Mouse (Mus musculus) heart, embryonic 14.5 days (tissue): Measurements from ENCODE around the gene Keap1. TPM values are rescaled to one million over a fixed set of nuclear protein-coding genes. Genes with fewer than 3 reads are reported as not detected.

Experiments
- ATAC-seq: fragments of 200-750 bp; cut with Nextera tagmentation; 2 replicates; pipeline ENCODE4 v1.8.0; 2017; ENCODE audit warnings: low read depth, moderate TSS enrichment; ENCODE audit not compliant: insufficient number of reproducible peaks, insufficient read depth, low FRiP score
- H3K27ac ChIP-seq, 2 experiments: fragments of 200-500 bp in 1 of 2; fragments of 300-500 bp in 1 of 2; sonication (generic) in 1 of 2; replicated peaks in 1 of 2; 2 replicates each; pipeline ENCODE4 v1.5.1; 2012 to 2014; ENCODE audit warnings: low read depth in 2 of 2, low read length in 2 of 2, control low read depth in 1 of 2, mild to moderate bottlenecking in 1 of 2, mixed read lengths in 1 of 2; ENCODE audit not compliant: control insufficient read depth in 1 of 2, insufficient read depth in 1 of 2
- H3K27me3 ChIP-seq: fragments of 300-500 bp; sonication (generic); 2 replicates; pipeline ENCODE4 v1.6.1; 2014; ENCODE audit warnings: mild to moderate bottlenecking, low read length, control low read depth; ENCODE audit not compliant: control insufficient read depth, insufficient read depth
- H3K36me3 ChIP-seq: fragments of 300-500 bp; sonication (generic); 2 replicates; pipeline ENCODE4 v1.6.1; 2014; ENCODE audit warnings: mild to moderate bottlenecking, control low read depth, low read length, mixed read lengths; ENCODE audit not compliant: control insufficient read depth, insufficient read depth
- H3K4me1 ChIP-seq, 2 experiments: fragments of 200-500 bp in 1 of 2; fragments of 300-500 bp in 1 of 2; sonication (generic) in 1 of 2; 2 replicates each; pipeline ENCODE4 v1.6.1; 2012 to 2014; ENCODE audit warnings: low read length in 2 of 2, control low read depth in 1 of 2, mixed read lengths in 1 of 2; ENCODE audit not compliant: control insufficient read depth in 2 of 2, insufficient read depth in 2 of 2
- H3K4me2 ChIP-seq: fragments of 300-500 bp; sonication (generic); 2 replicates; pipeline ENCODE4 v1.6.1; 2014; ENCODE audit warnings: mild to moderate bottlenecking, low read length
- H3K4me3 ChIP-seq, 2 experiments: fragments of 200-500 bp in 1 of 2; fragments of 300-500 bp in 1 of 2; sonication (generic) in 1 of 2; 2 replicates each; pipeline ENCODE4 v1.5.1; 2012 to 2014; ENCODE audit warnings: low read length in 2 of 2, mild to moderate bottlenecking in 2 of 2, control low read depth in 1 of 2, low read depth in 1 of 2, moderate library complexity in 1 of 2; ENCODE audit not compliant: control insufficient read depth in 1 of 2, insufficient read depth in 1 of 2
- H3K9ac ChIP-seq: fragments of 300-500 bp; sonication (generic); 2 replicates; pipeline ENCODE4 v1.6.1; 2014; ENCODE audit warnings: mild to moderate bottlenecking, low read length
- H3K9me3 ChIP-seq: fragments of 300-500 bp; sonication (generic); 2 replicates; pipeline ENCODE4 v1.6.1; 2016; ENCODE audit warnings: low read length, control low read depth; ENCODE audit not compliant: control insufficient read depth
- WGBS: fragments of 180-500 bp; shearing (Covaris S2); extraction: QIAGEN DNeasy Blood & Tissue Kit; methylation state at CpG from one replicate; pipeline ENCODE4 v1.1.7; 2014; 5-methylcytosine and 5-hydroxymethylcytosine counted together
- polyA plus RNA-seq: library from polyadenylated mRNA; unstranded; fragments of >200 nt; fragmentation: Nextera tagmentation; extraction: Ambion mirVana; gene quantifications from 2 replicates; pipeline ENCODE4 v1.2.1, GENCODE M21; 2014

The Keap1 gene
- polyA plus RNA-seq, 1 experiment from 2014 or later = 31.5 TPM

- Histone ChIP-seq H3K27ac (peak overlapping the region; percentile 75 to 82), H3K4me1 (peaks cover 5 to 16% of the 10 kb centered on the region in 2 experiments), H3K9ac (peak overlapping the region; percentile 47), H3K4me3 (peak overlapping the region; percentile 6 to 18; a peak in 3 of 4 replicates), H3K27me3 (no peaks in the 10 kb centered on the region), H3K9me3 (0 out of 2 replicates have a peak, but pooled peaks cover 2% of the 10 kb centered on the region), H3K4me2 (peak overlapping the region; percentile 54), H3K36me3 (no peaks in the 10 kb centered on the region)
- ATAC-seq = peak; percentile 89
- WGBS = 7% methylated on average over 21 of the region's 21 CpGs
Measured at GRCm38 (mm10) chr9:21220490-21221382, 18.4 kb downstream of the Keap1 start.

DNA sequence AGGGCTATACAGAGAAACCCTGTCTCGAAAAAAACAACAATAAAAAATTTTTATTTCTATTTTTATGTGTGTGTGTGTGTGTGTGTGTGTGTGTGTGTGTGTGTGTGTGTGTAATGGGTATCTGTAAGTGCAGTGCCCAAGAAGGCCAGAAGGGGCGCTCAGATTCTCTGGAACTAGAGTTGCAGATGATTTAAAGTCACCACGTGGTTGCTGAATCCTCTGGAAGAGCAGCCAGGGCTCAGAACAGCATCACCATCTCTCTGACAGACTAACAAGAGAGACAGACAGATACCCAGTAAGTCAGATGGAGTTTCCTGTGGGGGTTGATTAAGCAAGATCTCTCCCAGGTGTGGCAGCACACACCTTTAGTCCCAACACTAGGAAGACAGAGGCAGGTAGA, 19.3 kb downstream of the Keap1 start:
- Histone ChIP-seq H3K4me2 (no peak overlapping the region), H3K4me1 (peaks cover 3 to 11% of the 10 kb centered on the region in 2 experiments), H3K27ac (no peak overlapping the region), H3K36me3 (no peaks in the 10 kb centered on the region), H3K9ac (no peak overlapping the region), H3K27me3 (no peaks in the 10 kb centered on the region), H3K9me3 (0 out of 2 replicates have a peak, but pooled peaks cover 2% of the 10 kb centered on the region), H3K4me3 (no peak overlapping the region)
- 61% methylated on average over 3 of the region's 3 CpGs for WGBS
- no peak for ATAC-seq

DNA sequence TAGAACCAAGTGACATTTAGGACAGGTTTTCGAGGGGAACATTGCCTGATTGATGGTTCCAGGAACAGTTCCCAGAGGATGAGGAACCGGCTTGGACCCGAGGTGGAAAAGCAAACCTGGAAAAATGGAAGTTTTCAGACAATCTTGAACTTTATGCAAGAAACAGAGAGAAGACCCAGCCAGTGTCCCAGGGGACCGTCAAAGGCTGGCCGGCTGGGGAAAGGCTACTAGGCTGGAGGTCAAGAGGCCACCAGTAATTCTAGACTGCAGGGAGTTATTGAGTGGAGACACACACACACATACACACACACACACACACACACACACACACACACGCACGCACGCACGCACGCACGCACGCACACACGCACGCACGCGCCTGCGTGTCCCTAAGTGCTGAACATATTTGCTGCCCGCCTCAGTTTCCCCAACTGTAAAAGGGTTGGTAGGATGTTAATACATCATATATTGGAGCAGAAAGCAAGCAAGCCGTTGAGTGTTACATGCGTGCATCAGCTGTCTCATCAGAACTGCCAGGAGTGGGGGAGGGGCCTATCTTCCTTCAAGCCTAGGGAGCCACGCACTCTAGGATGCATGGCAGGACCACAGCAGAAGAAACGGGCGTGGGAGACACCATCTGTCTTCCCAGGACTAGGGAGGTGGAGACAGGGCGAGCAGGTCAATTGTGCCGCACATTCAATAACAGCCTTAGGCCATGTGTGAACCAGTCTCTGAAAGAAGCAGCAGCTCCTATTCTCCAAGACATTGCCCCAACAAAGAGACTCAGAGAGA, 22.9 kb downstream of the Keap1 start:
- no peak overlapping the region for H3K9ac ChIP-seq
- no peaks in the 10 kb centered on the region for H3K9me3 ChIP-seq
- ATAC-seq = no peak
- no peak overlapping the region for H3K4me3 ChIP-seq
- 73% methylated on average over 25 of the region's 25 CpGs for WGBS
- peaks cover 3 to 5% of the 10 kb centered on the region in 2 experiments for H3K4me1 ChIP-seq
- no peak overlapping the region for H3K27ac ChIP-seq
- no peak overlapping the region for H3K4me2 ChIP-seq
- H3K36me3 ChIP-seq = peaks cover 9% of the 10 kb centered on the region
- no peaks in the 10 kb centered on the region for H3K27me3 ChIP-seq

DNA sequence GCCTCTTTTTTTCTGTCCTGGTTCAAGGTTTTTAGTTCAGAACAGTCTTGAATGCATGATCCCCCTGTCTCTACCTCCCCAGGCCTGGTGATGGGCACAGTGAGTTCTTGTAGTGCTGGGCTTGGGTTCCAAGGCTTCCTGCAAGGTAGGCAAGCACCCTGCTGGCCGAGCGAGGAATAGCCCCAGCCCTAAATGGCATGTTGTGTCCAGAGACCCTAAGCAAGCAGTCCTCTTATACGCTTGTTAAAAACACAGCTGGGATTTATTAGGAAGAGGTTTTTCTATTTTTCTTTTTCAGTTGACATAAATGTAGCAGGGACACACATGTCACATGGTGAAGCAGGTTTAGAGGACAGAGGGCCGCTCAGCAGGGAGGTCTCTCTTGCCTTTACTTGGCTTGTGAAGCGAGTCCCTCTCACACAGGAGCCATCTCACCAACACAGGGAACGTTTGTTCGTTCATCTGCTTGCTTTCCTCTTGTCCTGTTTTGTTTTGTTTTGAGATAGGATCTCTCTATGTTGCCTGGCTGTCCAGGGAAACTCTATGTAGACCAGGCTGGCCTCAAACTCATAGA, 25.5 kb downstream of the Keap1 start:
- Histone ChIP-seq H3K27ac (no peak overlapping the region), H3K9ac (no peak overlapping the region), H3K4me2 (no peak overlapping the region), H3K36me3 (peaks cover 20% of the 10 kb centered on the region), H3K4me1 (no peaks in the 10 kb centered on the region), H3K4me3 (no peak overlapping the region), H3K27me3 (no peaks in the 10 kb centered on the region), H3K9me3 (no peaks in the 10 kb centered on the region)
- no peak for ATAC-seq
- 42% methylated on average over 7 of the region's 7 CpGs for WGBS

- ATAC-seq = no peak
- Histone ChIP-seq H3K4me3 (no peak overlapping the region), H3K9ac (no peak overlapping the region), H3K36me3 (peaks cover 32% of the 10 kb centered on the region), H3K4me2 (no peak overlapping the region), H3K27ac (no peak overlapping the region), H3K27me3 (no peaks in the 10 kb centered on the region), H3K9me3 (no peaks in the 10 kb centered on the region), H3K4me1 (no peaks in the 10 kb centered on the region)
- WGBS = 77% methylated on average over 7 of the region's 7 CpGs
Measured at GRCm38 (mm10) chr9:21211624-21212023, 27.5 kb downstream of the Keap1 start.

DNA sequence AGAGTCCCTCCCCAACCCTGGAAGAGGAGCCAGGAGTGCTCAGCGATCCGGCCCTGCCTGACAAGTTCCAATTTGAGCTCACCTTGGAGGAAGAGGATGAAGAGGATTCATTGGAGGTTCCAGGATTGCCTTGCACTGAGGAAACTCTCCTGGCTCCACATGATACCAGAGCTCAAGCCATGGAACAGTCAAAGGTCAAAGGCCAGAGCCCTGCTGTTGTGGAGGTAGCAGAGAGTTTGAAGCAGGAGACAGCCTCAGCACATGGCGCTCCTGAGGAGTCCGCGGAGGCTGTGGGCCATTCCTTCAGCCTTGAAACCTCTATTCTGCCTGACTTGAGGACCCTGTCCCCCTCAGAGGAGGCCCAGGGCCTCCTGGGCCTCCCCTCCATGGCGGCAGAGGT, 28.3 kb downstream of the Keap1 start:
- no peak overlapping the region for H3K9ac ChIP-seq
- no peak overlapping the region for H3K4me3 ChIP-seq
- no peak overlapping the region for H3K4me2 ChIP-seq
- peaks cover 40% of the 10 kb centered on the region for H3K36me3 ChIP-seq
- H3K4me1 ChIP-seq = no peaks in the 10 kb centered on the region
- H3K9me3 ChIP-seq = no peaks in the 10 kb centered on the region
- ATAC-seq = no peak
- H3K27ac ChIP-seq = no peak overlapping the region
- 83% methylated on average over 6 of the region's 6 CpGs for WGBS
- no peaks in the 10 kb centered on the region for H3K27me3 ChIP-seq

DNA sequence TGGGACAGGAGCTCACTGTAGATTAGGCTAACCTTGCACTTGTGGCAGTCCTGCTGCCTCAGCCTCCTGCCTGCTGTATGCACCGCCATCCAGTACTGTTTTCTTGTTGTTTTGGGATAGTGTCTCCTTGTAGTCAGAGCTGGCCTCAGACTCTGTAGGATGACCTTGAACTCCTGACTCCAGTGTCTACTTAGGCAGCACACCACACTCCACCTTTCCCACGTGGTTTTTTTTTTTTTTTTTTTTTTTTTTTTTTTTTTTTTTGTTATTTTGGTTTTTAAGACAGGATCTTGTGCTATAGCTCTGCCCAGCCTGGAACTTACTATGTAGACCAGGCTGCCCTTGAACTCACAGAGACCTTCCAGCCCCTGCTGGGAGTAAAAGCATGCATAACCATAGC, 30.5 kb downstream of the Keap1 start:
- H3K9ac ChIP-seq = no peak overlapping the region
- H3K27me3 ChIP-seq = no peaks in the 10 kb centered on the region
- H3K4me2 ChIP-seq = no peak overlapping the region
- no peaks in the 10 kb centered on the region for H3K9me3 ChIP-seq
- H3K4me1 ChIP-seq = no peaks in the 10 kb centered on the region
- H3K27ac ChIP-seq = no peak overlapping the region
- 79% methylated on average over 2 of the region's 2 CpGs for WGBS
- peaks cover 47% of the 10 kb centered on the region for H3K36me3 ChIP-seq
- no peak for ATAC-seq
- no peak overlapping the region for H3K4me3 ChIP-seq
